Mouse (Mus musculus) cerebellum, adult 8-10 months (tissue): ENCODE measurements around the gene Dpep3.
A peak's percentile ranks its signal among the peaks of the same experiment; 100 is the strongest.

Source experiments
- DNase-seq: peaks from one replicate; pipeline ENCODE4 v3.0.0; 2022

Gene Dpep3

GRCm38 (mm10) chr8:105933762-105934161, 45.5 kb downstream of the Dpep3 start, which contains the start of gene Ctrl:
Gene Ctrl (minus strand): TSS chr8:105933862.
- DNase-seq: no peak

- no peak for DNase-seq
Observed at GRCm38 (mm10) chr8:105932525-105932924, 46.7 kb downstream of the Dpep3 start.

- no peak for DNase-seq
Observed at GRCm38 (mm10) chr8:105931271-105931670, 48.0 kb downstream of the Dpep3 start.

GRCm38 (mm10) chr8:105930602-105931001, 48.6 kb downstream of the Dpep3 start:
- peak; percentile 86 for DNase-seq

- no peak for DNase-seq
Observed at GRCm38 (mm10) chr8:105925123-105925522, 54.1 kb downstream of the Dpep3 start.
